Mouse (Mus musculus): ENCODE data around the gene Cry2.

The Cry2 gene

DNA sequence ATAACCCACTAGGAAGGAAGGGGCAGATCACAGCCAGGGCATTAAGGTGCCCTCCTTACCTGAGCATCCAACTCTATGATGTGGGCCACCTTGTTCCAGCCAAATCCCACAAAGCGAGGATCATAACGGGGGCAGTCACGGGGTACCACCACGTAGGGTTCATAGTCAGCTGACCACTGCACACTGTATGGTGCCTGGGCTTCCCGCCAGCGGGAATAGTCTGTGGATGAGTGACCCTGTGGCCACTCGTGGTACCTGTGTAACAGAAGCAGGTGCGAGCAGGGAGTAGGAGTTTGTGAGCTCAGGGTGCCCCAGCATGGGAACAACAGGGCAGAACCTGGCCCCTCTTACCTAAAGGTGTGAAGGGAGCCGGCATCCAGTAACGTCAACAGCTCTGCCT, 68.3 kb downstream of the Cry2 start:
- DNase-seq, result no peak

- no peak for DNase-seq
Observed at GRCm38 (mm10) chr2:92364086-92364485, 69.8 kb downstream of the Cry2 start.

DNA sequence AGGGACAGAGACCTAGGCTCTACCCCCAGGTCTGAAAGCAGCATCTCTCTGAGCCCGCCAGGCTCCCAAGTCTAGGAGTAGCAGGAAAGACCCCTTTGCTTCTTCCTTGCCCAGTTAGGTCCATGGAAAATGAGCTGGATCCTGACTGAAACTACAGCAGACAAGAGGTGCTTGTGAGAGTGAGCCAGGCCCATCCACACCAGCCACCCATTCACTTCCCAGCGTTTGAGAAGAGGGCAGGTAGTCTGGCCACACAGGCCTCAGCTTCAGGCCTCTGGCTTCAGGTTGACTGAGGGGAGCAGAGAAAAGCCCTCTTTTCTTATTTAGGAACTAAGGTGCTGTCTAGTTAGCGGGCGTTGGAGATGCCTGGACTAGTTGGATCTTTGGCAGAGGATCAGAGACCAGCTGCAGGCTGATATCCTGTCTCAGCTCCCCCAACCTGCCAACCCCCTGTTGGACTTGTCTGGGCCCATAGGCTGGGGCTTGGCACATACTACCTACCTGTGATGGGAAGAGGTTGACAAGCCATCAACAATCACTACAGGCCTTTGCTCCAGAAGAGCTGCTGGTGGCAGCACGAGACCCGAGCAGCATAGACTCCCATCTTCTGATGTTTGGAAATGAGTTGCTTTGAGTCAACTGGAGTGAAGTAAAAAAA, 71.1 kb downstream of the Cry2 start:
- DNase-seq, result no peak

DNA sequence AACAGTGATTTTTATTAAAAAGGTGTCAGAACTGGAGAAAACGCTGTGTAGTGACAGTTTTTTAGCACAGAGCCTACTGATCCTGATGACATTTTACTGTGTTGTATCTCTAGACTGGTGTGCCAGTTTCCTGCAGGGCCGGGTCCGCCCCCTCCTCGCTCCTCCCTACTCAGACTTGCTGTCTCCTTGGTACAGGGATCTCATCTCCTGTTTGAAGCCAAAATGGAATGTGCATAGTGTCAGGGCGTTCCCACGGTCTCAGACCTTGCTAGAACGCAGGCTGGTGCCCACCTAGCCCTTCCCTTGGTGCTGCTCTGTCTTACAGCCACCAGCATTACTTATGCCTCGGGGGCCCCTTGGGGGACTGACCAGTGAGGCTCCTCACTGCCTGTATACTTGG, 72.0 kb downstream of the Cry2 start:
- no peak for DNase-seq

GRCm38 (mm10) chr2:92360893-92361292, 73.0 kb downstream of the Cry2 start:
- DNase-seq, result no peak

- DNase-seq, result no peak
Observed at GRCm38 (mm10) chr2:92360186-92360823, 73.5 kb downstream of the Cry2 start.

GRCm38 (mm10) chr2:92359301-92359700, 74.5 kb downstream of the Cry2 start:
- DNase-seq, result no peak

DNA sequence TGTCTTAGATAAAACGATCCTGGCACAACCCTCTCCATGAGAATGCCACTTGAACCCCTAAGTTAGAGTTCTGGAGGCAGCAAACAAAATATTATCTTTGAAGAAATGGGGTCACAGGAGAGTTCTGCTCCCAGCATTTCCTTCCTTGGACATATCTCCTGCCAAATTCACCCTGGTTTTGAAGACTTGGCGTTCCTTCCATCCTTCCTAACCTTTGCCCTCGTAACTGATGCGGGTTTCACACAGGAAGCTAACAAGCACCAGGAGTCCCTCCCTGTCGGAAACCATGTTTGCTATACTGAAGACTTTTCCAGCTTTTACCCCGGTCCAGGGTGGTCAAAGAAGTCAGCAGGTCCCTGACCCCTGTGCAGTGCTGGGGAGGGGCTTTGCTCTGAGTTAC, 79.6 kb downstream of the Cry2 start:
- no peak for DNase-seq

Measured in thymus, postnatal 25 days (tissue).